Mouse (Mus musculus) lung, adult 2 months (tissue): ENCODE measurements around the gene Il18bp.

Source experiments
- CTCF ChIP-seq: fragments of 200-500 bp; IDR thresholded peaks from 2 replicates; pipeline ENCODE4 v1.5.1; 2011; ENCODE audit warnings: mild to moderate bottlenecking, low read length, control low read depth; ENCODE audit not compliant: insufficient read depth
- POLR2A ChIP-seq: fragments of 200-500 bp; IDR thresholded peaks from 2 replicates; pipeline ENCODE4 v1.6.1; 2011; ENCODE audit warnings: low read depth, mild to moderate bottlenecking, control low read depth, low read length, borderline replicate concordance; ENCODE audit errors: extremely low read depth

GRCm38 (mm10) chr7:102023821-102024220, 5.3 kb upstream of the Il18bp start:
- no peak for TF ChIP-seq CTCF
- no peak for TF ChIP-seq POLR2A
